Mouse (Mus musculus) lung, postnatal 36 days (tissue): ENCODE data around the gene Mettl21a.
"Not testable (repeated sequence)": the region's sequence is repeated elsewhere in the genome, so short reads cannot be mapped to it uniquely, and the experiment has no call there.

Experiments
- DNase-seq: peaks from one replicate; pipeline ENCODE4 v3.0.0; 2022; ENCODE audit warnings: mixed read lengths

Mettl21a gene

DNA sequence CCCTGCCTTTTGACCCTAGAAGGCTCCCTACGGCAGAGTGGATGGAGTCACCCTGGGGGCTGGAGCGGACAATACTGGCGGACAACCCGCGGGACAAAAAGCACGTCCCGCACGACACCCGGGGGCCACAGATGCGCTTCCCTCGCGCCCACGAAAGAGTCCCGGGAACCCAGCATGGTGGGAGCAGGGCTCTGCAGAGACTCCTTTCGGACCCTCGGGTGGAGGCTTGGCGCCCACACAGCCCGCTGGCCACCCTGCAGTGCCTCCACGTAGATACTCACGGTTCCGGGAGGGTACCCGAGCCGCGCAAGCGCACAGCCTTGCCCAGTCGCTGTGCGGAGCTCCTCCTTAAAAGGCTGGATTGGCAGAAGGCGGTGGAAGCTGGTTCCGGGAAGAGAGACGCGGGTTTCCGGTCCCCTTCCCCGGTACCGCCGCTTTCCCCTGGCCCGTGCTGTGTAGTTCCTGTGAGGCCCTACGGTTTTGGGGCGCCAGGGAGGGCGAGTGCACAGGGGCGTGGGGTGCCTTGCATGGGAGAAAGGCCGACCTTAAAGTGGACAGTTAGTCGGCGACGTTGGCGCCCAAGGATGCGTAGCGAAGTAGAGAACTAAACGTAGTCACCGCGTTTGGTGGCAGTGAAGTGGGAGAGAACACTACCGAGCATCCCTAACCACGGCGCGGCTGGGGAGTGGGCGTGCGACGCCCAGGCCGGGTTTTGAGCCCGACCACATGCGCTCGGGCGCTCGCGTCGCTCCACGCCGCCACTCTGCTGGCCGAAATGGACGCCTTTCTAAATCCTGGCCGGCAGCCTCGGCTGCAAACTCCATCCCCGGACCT is at the start of gene Mettl21a:
Mettl21a (minus strand) TSS at position 362 of the 834 bp plus-strand sequence.
- peak; percentile 94 for DNase-seq

DNA sequence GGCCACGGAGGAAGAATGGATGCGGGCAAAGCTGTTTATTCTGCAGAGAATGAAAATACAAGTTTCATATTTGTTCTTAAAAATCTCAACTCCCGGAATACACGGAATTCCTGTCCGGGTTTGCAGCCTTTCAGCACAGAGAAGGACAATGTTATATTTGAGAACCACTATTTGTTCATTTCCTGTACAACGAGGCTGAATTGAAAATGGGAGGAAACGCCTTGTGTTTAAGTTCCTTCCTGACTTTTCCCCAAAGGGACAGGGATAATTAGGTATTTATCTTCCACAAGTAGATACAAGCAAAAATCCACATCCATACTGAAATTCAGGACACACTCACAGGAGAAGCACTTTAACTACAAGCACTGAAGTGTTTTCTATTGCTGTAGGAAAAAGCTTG is 41.8 kb upstream of the Mettl21a start:
- peak; percentile 1 for DNase-seq

DNA sequence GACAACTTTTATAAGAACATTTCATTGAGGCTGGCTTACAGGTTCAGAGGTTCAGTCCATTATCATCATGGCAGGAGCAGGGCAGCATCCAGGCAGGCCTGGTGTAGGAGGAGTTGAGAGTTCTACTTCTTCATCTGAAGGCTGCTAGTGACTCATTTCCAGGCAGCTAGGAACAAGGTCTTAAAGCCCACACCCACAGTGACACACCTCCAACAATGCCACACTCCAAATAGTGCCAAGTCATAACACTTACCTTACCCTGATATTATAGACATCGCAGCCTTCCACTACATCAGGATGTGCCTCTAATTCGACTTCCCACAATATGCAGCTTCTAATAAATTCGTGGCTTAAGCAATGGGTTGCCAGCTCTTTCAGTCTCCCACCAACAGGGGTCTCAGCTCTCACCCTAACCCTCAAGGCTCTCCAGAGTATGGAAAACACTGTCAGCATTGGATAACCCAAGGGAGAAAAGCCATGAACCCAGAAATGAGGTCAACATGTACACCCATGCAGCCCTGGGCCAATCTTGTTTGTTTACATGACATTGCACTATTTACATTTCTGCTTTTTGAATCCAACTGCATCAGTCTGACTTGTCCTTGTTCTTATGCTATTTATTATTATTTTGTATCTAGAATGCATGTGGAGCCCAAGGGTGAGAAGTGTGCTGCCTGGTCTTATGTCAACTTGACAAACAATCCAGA is 39.5 kb upstream of the Mettl21a start:
- DNase-seq = no peak

DNA sequence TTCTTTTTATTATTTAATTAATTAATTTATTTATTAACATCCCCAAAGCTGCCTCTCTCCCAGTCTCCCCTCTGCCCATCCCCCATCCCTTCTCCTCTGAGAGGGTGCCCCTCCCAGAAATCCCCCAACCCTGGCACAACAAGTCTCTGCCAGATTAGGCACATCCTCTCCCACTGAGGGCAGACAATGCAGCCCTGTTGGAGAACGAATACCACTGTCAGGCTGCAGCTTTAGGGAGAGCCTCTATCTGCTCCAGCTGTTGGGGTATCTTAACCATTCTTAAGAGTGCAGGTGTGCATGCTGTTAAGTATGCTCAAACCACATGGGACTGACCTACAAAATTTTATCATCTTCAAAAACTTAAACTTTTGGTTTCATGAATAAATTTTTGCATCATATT is 38.4 kb upstream of the Mettl21a start:
- DNase-seq = no peak

GRCm38 (mm10) chr1:64653701-64654100 is 36.7 kb upstream of the Mettl21a start:
- no peak for DNase-seq

GRCm38 (mm10) chr1:64649362-64650124 is 32.5 kb upstream of the Mettl21a start:
- no peak for DNase-seq

DNA sequence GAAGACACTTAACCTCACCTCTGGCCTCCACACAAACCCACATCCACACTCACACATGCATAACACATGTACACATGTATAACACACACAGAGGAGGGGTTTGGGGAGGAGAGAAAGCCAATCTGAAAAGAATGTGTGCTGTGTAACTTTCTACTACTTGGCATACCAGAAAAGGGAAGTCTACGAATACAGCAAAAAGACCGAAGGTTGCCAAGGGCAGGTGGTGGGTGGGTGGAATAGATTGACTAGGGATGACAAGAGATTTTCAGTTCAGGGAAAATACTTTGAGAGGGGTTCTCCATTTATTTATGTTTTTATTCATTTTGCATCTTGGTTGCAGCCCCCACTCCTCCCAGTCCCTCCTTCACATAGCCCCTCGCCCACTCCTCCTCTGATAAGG is 27.5 kb upstream of the Mettl21a start:
- no peak for DNase-seq

- DNase-seq = not testable (repeated sequence)
Observed at GRCm38 (mm10) chr1:64642541-64642940, 25.5 kb upstream of the Mettl21a start.

DNA sequence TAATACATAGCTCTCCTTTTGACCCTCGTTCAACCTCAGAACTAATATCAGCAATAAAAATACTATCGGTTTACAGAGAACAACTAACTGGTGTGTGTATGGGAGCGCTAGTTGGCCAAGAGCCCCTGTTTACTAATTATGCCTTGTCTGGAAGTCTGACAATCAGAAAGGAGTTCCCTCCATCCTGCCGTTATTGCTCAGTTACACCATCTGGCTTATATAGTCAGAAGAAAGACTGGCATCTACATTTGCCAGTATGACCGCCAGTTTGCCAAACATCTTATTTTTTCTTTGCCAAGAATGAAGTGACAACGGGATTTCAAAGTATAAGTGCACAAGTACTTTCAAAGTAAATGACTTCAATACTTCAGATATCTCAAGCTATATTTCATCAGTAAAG is 24.0 kb upstream of the Mettl21a start:
- DNase-seq = no peak

DNA sequence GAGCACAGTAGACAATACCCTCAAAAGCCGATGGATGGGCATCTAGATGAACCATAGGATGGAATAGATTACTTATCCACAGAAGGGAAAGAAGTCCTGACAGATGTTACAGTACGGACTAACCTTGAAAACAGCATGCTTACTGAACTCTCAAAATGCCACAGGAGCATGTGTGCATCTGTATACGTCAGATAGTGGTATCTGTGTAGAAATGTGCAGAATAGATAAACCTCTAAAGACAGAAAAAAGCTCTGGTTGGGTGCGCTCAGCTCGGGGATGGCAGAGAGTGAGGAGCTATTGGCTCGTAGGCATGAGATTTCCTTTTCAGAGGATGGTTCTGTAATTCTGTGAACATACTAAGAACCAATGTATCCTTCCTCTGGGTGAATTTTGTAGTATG is 22.2 kb upstream of the Mettl21a start:
- no peak for DNase-seq

- DNase-seq = no peak
Observed at GRCm38 (mm10) chr1:64635624-64636023, 18.6 kb upstream of the Mettl21a start.

- no peak for DNase-seq
Observed at GRCm38 (mm10) chr1:64633237-64633636, 16.2 kb upstream of the Mettl21a start.

- no peak for DNase-seq
Observed at GRCm38 (mm10) chr1:64631526-64631925, 14.5 kb upstream of the Mettl21a start.

GRCm38 (mm10) chr1:64625214-64625613 is 8.2 kb upstream of the Mettl21a start:
- DNase-seq = no peak

GRCm38 (mm10) chr1:64623558-64624435 is 6.8 kb upstream of the Mettl21a start:
- DNase-seq = no peak

DNA sequence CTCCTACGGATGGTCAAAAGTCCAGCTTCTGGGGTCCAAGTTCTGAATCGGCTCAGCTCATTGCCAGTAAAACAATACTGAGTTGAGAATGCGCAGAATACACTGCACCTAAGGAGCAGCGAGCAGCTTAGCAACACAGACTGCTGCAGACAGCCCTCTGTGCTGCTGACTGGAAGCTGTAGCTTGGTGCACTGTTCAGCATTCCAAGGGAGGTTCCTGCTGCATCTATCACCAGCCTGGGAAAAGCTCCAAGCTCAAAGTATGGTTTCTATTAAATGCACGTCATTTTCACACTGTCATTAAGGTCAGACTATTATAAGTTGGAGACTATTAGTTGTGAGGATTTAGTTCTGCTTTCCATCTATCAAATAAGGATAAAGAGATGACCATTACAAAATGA is 4.1 kb upstream of the Mettl21a start:
- DNase-seq = no peak

DNA sequence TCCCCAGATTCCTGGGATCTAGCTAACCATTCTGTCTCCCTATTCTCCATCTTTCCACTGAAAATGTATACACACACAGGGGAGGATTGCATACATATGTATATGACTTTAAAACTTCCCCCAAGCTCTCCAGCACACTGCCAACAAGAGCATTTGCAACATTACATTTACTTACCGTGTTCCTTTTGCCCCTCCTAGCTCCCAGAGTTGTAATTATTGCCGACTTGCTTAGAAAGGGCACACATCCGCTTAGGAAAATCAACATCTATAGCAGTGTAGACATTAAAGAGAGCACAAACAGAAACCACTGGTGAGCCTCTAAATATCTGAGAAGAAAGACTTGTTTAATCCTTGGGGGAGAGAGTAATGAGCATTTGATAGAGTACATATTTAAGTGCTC is 1.2 kb upstream of the Mettl21a start:
- DNase-seq = no peak

GRCm38 (mm10) chr1:64617715-64617984 is 608 bp upstream of the Mettl21a start:
- peak; percentile 88 for DNase-seq

GRCm38 (mm10) chr1:64616531-64616880 is 536 bp downstream of the Mettl21a start:
- no peak for DNase-seq

- no peak for DNase-seq
Observed at GRCm38 (mm10) chr1:64616076-64616475, 966 bp downstream of the Mettl21a start.

DNA sequence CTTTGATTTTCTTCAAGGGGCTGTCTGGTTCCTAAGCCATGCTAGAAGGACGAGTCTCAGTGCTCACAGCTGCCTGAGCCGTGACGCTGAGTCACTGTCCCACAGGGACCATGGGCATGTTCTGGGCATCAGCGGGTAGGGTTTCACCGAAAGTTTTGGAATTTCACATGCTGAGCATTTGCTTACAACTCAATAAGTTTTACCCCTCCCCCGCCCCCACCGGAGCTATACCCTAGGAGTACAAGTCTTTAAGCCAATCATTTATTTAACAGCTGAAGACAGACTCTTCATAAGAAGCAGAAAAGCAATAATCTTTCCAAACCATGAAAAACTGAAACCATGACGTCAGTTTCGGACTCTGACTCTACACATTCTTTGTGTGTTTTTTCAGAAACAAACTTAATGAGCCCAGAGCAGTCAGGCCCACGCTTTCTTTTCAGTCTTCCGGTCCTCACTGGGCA is 1.5 kb downstream of the Mettl21a start:
- no peak for DNase-seq

GRCm38 (mm10) chr1:64614801-64615345 is 2.2 kb downstream of the Mettl21a start:
- no peak for DNase-seq
